Mouse (Mus musculus) thymus, postnatal 0 days (tissue): Measurements from ENCODE around the gene Tex261. TPM values are rescaled to one million over a fixed set of nuclear protein-coding genes. Genes with fewer than 3 reads are reported as not detected.
"Not testable (repeated sequence)": the region's sequence is repeated elsewhere in the genome, so short reads cannot be mapped to it uniquely, and the experiment has no call there.

ENCODE experiments used
- DNase-seq: peaks from one replicate; pipeline ENCODE4 v3.0.0-alpha.2; 2015; ENCODE audit warnings: low spot score
- polyA plus RNA-seq: library from polyadenylated mRNA; unstranded; fragments of >200 nt; fragmentation: Nextera tagmentation; extraction: Ambion mirVana; gene quantifications from 2 replicates; pipeline ENCODE4 v1.2.1, GENCODE M21; 2015

Tex261 gene
- polyA plus RNA-seq: 121 and 127 TPM in 2 replicates

DNA sequence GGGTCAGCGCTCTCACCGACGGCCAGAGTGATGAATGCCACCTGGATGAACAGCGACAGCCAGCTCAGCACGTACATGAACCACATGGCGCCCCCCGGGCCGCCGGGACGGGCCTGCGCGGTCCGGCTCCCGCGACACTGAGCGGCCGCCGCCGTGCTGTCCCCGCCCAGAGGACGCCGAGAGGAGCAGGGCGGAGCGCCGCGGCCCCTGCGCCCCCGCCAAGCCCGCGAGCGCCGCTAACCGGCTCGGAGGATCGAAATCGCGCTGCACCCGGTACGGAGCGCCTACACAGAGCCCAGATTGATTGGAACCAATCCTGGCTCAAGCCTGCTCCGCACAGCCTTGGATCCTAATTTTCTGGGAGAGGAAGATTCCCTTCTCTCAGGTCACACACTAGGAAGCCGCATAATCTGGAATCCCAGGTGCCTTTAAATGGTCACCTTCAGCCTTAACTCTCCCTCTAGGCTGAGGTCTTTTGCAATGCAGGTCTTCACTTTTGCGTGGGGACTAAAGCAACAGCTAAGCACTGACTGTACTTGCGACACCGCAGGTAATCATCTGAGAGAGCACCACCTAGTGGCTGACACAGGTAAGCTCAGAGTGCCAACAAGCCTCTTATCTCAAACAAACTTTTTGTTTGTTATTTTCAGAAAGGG lies at the start of gene Tex261:
Gene Tex261, minus strand, starts transcription at position 176 of the 656 bp plus-strand sequence.
- peak; percentile 89 for DNase-seq

DNA sequence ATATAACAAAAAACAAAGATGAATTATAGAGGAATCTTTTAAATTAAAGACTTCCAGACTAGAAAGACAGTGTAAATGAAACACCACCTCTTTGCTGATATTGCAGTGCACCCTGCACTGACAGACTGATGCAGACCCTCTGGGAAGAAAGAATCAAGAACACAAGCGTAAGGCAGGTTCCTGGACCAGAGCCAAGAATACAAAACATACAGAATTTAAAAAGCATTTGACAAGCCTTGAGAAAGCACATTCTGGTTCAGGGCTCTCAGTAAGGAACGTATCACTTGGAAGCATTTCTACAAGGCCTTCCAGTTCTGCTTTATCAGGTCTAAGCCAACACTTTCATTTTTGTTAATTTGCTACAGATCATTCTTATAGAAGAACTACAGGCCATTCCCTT lies 46.2 kb upstream of the Tex261 start:
- no peak for DNase-seq

DNA sequence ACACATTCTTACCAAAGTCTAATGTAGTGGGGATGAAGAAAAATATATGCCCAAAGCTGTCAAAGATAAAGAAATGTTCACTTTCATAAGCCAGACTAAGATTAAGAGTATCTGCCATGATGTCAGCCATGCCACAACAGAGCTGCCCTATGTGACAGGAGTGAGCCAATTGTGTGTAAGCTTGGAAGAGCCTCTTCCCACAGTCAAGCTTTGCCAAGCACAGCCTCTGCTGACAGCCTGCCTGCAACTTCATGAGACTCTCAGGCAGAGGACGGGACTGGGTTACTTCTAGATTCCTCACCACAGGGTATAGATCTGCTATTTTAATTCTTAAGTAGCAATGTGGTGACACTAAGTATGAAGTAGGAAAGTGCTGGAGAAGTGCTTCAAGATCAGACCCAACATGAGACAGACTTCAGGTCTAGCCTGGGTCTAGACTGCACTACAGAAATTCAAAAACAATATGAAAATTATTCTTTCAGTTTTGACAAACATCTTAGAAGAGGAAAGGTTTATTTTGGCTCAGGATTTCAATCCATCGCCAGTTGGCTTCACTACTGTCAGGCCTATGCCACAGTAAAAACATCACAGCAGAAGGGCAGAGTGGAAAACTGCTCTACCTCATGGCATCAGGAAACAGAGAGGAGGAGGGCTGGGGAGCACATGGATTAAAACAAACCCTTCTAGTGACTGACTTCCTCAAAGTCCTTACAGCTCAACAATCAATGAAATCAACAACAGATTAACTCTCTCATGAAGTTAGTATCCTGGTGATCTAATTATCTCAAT lies 45.3 kb upstream of the Tex261 start:
- no peak for DNase-seq

DNA sequence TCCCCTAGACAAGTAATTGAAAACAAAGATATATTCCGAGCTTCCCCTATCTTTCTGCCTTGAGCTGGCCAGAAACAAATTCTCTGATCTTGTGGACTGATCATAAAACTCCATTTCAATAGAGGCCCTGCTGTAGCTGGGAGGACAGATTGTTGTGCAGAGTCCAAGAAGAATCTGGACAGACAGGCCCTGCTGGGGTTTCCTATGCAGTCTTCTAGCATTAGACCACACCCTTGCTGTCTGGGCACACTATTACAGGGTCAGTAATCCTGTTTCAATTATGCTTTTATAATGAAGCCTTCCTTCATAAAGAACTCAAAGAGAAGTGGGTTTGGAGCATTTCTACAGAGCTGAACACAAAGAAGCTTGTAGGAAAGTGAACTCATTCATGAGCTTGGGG lies 43.4 kb upstream of the Tex261 start:
- no peak for DNase-seq

GRCm38 (mm10) chr6:83815801-83816200 lies 40.2 kb upstream of the Tex261 start:
- no peak for DNase-seq

GRCm38 (mm10) chr6:83802846-83803245 lies 27.2 kb upstream of the Tex261 start:
- no peak for DNase-seq

DNA sequence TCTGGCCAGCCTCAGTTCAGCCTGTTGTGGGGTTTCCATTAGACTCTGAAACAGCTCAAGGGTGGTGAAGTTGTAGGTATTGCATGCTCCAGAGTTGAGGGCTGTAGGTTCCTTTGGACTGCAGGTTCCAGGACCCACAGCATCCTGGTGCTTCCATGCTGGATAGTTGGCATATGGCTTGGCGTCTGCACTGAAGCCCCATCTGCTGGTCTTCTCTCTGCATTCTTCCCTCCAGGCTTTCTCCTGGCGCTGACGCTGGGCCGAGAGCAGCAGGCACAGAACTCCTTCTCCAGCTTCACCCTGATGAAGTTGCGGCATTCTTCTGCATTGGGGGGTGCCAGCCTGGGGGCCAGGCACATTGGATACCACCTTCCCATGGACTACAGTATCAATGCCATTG lies 26.4 kb upstream of the Tex261 start:
- no peak for DNase-seq

DNA sequence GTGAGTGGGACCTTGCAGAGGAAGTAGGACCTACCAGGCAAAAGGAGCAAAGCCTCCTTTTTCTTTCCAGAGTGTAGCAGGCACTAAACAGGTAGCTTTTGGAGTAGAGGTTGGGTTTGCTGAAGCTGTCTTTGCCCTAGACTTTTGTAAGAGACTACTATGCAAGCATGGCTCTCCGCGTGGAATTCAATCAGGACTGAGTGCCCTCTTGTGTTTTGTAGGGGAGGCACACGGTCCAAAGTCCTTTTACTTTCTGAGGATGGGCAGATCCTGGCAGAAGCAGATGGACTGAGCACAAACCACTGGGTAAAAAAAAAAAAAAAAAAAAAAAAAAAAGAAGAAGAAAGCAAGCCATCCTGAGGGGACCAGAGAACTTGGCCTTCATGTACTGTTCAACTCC lies 21.1 kb upstream of the Tex261 start:
- DNase-seq: no peak

GRCm38 (mm10) chr6:83795492-83795900 lies 19.9 kb upstream of the Tex261 start:
- peak; percentile 12 for DNase-seq

DNA sequence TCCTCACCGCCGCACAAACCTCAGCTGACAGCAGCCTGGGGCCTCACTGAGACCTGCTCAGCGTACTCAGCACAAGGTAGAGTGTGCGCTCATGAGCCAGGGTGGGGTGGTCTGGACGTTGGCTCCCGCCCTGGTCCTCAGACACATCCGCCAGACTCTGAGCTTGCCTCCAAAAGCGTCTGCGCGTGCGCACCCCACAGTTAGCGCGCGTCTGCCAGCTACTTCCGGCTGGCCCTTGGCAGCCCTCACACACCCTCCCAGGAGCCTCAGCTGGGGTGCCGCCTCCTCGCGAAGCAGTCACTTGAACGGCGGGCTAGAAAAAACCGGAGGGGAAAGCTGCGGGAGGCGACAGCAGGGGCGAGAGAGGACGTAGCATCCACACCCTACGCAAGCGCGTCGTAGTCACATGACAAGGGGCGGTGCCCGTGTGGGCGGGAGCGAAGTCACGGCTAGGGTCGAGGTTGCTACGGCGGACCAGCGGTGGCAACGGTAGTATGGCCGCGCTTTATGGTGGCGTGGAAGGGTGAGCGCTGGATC lies 19.2 kb upstream of the Tex261 start, which contains the start of gene Nagk:
Gene Nagk, plus strand, starts transcription at position 223 of the 537 bp plus-strand sequence.
- DNase-seq: peak; percentile 96

GRCm38 (mm10) chr6:83791251-83791890 lies 15.8 kb upstream of the Tex261 start:
- no peak for DNase-seq

GRCm38 (mm10) chr6:83790533-83790932 lies 14.9 kb upstream of the Tex261 start:
- not testable (repeated sequence) for DNase-seq

DNA sequence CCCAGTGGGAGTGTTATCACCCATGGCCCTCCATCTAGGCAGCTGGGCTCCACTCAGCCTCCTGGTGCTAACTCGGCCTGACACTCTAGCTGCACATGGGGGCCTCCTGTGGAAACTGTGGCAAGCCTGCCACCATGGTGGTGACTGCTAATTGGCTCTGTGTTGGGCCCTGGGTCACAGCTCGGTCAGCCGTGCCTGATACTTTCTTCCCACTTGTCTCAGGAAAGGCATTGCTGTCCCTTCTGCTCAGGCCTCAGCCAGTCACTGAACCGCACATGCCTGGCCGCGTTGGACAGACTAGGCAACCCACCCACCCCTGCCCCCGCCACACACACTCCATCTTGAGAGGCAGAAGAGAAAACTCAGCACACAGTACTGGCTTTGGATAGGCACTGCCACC lies 12.9 kb upstream of the Tex261 start:
- DNase-seq: no peak

GRCm38 (mm10) chr6:83786426-83786825 lies 10.8 kb upstream of the Tex261 start:
- DNase-seq: no peak

DNA sequence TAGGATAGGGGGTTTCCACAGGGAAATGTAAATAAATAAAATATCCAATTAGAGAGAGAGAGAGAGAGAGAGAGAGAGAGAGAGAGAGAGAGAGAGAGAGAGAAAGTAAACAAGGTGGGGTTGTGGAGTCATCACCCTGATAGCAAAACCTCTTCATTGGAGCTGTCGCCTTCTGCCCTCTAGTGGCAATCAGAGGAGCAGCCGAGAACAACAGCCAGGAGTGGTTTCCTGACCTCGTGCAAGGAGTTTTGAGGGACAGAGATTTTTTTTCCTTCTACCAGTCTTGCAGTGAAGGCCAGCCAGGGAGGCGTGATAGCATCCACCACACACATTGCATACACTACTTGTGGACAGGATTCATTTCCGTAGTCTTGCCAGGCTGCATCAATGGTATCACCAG lies 3.4 kb upstream of the Tex261 start:
- peak; percentile 60 for DNase-seq

DNA sequence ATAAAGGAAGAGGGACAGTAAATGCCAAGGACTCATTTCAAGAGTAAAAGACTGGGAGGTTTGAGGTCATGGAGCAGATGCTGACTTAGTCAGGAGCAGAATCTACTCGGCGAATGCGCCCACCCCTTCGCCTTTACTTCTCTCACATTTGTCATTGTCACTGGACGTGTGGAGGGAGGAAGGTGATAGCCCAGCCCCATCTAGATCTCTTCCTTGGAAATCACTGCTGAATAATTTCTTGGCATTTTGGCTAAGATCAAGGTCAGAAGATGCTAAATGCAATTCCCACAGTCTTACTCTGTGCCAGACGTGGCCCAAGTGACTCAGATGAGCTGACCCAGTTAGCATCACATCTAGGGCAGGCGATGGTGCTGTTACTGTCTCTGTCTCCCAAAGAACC lies 2.7 kb upstream of the Tex261 start:
- DNase-seq: no peak

DNA sequence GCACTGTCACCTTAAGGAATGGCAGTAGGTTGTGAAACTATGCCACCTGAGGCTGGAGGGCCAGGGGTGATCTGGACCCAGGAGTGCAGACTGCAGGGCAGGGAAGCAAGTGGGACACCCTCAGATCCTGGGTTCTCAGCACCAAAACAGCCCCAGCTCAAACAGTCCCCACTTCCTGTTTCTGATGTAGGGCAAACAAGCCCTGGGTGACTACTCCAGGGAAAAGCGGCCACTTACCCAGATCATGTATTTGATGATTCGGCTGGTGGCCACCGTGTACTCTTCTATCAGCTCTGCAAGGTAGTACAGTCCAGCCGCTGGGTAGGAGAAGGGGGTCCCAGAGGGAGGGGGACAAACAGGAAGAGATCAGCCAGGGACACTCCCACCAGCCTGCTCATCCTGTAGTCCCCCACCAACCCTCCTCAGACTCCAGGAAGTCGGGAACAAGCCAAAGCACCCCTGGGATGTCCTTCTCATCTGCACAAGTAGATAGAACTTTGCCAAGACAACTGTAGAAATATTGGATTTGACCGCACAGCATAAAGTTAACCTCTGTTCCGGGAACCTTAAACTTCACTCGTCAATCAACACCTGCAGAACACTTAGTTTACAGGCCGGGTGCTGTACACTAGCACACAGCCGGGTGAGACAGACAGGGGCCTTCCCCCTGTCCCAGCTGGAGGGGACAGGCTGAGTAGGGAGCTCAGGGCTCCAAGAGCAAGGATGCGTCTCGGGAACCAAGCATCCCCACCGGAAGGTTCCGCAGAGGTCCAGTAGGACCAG lies 641 bp downstream of the Tex261 start:
- DNase-seq: peak; percentile 61

DNA sequence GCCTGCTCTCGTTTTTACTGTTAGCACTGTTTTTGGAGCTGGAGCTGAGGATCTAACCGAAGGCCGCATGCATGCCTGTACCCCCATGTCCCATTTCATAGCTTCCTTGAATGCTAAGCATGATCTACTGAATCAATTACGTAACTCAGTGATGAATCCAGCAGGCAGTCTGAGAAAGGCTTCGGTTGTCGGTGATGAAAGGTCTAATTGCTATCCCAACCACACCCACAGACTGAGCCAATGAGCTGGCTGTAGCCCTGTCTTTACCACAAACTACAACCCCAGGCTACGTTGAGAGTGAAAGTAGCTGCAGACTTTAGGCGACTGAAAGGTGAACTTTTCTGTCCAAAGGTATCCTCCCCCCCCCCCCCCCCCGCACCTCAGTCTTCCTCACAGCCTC lies 1.5 kb downstream of the Tex261 start:
- DNase-seq: no peak

DNA sequence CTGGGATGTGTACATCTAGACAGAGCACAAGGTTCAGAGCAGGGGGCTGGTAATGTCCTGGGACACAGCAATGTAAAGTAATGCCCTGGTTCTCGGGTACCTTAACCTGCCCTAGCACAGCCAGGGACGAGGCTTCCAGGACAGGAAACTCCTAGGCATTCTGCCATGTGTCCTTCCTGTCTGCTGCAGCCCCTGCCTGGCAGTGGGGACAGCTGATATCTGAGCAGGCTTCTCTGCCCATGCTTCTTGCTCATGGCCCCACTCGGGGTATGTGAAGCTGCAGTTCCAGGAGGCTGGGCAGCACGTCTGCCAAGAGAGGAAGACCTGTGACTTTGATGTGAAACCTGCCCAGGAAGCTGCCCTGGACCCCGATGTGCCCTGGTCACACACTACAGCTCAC lies 7.1 kb downstream of the Tex261 start:
- no peak for DNase-seq

DNA sequence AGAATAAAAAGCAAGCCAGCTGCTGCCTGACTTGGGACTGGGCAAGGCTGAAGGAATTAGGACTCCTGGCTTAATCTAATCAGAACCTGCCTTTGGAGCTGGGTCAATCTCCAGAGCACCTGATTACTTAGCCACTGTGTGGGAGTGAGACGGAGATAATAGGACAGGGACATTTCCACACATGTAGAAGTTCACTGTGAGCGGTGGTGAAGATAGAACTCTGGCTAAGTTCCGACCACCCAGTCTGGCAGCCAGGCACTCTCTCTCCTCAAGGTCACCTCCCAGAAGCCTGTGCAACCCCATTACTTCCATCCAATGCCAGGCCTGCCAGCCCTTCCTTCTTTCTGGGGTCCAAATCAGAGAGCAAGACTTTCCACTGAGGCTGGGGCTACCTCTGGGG lies 8.6 kb downstream of the Tex261 start:
- no peak for DNase-seq

GRCm38 (mm10) chr6:83762880-83763431 lies 12.7 kb downstream of the Tex261 start:
- peak; percentile 21 for DNase-seq
